Mouse (Mus musculus) liver, postnatal 0 days (tissue): ENCODE measurements around the gene Krt24. TPM values are rescaled to one million over a fixed set of nuclear protein-coding genes. Genes with fewer than 3 reads are reported as not detected.

Experiments used
- ATAC-seq: fragments of 200-750 bp; cut with Nextera tagmentation; 2 replicates; pipeline ENCODE4 v1.8.0; 2017; ENCODE audit warnings: mild to moderate bottlenecking, moderate library complexity
- DNase-seq: peaks from one replicate; pipeline ENCODE4 v3.0.0-alpha.2; 2016
- H3K27ac ChIP-seq: fragments of 300-500 bp; sonication (generic); 2 replicates; pipeline ENCODE4 v1.5.1; 2014; ENCODE audit warnings: antibody characterized with exemption, moderate library complexity, mild to moderate bottlenecking, low read depth
- H3K27me3 ChIP-seq: fragments of 300-500 bp; sonication (generic); 2 replicates; pipeline ENCODE4 v1.6.1; 2014; ENCODE audit warnings: low read length, control low read depth, mixed read lengths; ENCODE audit not compliant: insufficient read depth
- H3K36me3 ChIP-seq: fragments of 300-500 bp; sonication (generic); replicated peaks from 2 replicates; pipeline ENCODE4 v1.6.1; 2014; ENCODE audit warnings: mild to moderate bottlenecking, control low read depth, low read length, moderate library complexity, mixed read lengths; ENCODE audit not compliant: insufficient read depth
- H3K4me1 ChIP-seq: fragments of 300-500 bp; sonication (generic); 2 replicates; pipeline ENCODE4 v1.6.1; 2014; ENCODE audit warnings: antibody characterized with exemption, mild to moderate bottlenecking, control low read depth; ENCODE audit not compliant: insufficient read depth
- H3K4me2 ChIP-seq: fragments of 300-500 bp; sonication (generic); 2 replicates; pipeline ENCODE4 v1.6.1; 2014; ENCODE audit warnings: low read depth, mild to moderate bottlenecking, low read length, moderate library complexity, mixed read lengths
- H3K4me3 ChIP-seq: fragments of 300-500 bp; sonication (generic); 2 replicates; pipeline ENCODE4 v1.5.1; 2014; ENCODE audit warnings: low read depth, low read length
- H3K9ac ChIP-seq: fragments of 300-500 bp; sonication (generic); replicated peaks from 2 replicates; pipeline ENCODE4 v1.6.1; 2014; ENCODE audit warnings: mild to moderate bottlenecking, moderate library complexity
- H3K9me3 ChIP-seq: fragments of 300-500 bp; sonication (generic); 2 replicates; pipeline ENCODE4 v1.6.1; 2016; ENCODE audit warnings: mild to moderate bottlenecking, control low read depth, low read length, mixed read lengths
- CTCF ChIP-seq: sonication (generic); IDR thresholded peaks from 2 replicates; pipeline ENCODE4 v1.5.1; 2016; ENCODE audit warnings: antibody characterized with exemption, low read depth
- EP300 ChIP-seq: IDR thresholded peaks from 2 replicates; pipeline ENCODE4 v1.6.1; 2016; ENCODE audit warnings: antibody characterized with exemption, low read depth, mild to moderate bottlenecking
- WGBS: fragments of 180-500 bp; shearing (Covaris S2); extraction: QIAGEN DNeasy Blood & Tissue Kit; methylation state at CpG from one replicate; pipeline ENCODE4 v1.1.7; 2014; ENCODE audit not compliant: insufficient replicate concordance; 5-methylcytosine and 5-hydroxymethylcytosine counted together
- polyA plus RNA-seq: library from polyadenylated mRNA; unstranded; fragments of >200 nt; fragmentation: Nextera tagmentation; extraction: Ambion mirVana; gene quantifications from 2 replicates; pipeline ENCODE4 v1.2.1, GENCODE M21; 2015

Gene Krt24
- polyA plus RNA-seq, 1 experiment from 2014 or later, result not detected

DNA sequence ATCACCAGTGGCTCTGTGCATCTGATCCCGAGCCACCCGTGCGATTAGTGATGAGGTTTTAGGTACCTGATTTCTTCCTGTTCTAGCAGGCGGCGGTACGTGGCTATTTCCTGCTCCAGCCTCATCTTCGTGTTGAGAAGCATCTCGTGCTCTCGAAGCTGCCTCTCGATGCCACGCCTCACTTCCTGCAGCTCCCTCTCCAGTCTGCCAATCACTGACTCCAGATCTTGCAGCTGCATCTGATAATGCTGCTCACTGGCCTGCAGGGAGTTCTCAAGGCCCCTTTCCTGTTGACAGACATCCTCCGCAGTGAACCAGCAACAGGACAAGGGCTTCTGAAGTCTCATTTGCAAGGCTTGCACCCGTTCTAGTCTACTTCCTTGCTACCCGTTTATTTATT, 46.6 kb downstream of the Krt24 start:
- Histone ChIP-seq H3K27me3 (no peaks in the 10 kb centered on the region), H3K9me3 (no peaks in the 10 kb centered on the region), H3K9ac (no peak overlapping the region), H3K4me3 (no peak overlapping the region), H3K4me2 (no peak overlapping the region), H3K4me1 (0 out of 2 replicates have a peak, but pooled peaks cover 2% of the 10 kb centered on the region), H3K36me3 (no peaks in the 10 kb centered on the region), H3K27ac (no peak overlapping the region)
- ATAC-seq, result peak; percentile 48; the same call in 1 of the 2 replicates
- 26% methylated on average over 14 of the region's 14 CpGs for WGBS
- peak; percentile 36 for DNase-seq
- no peak for TF ChIP-seq CTCF
- TF ChIP-seq EP300, result no peak

DNA sequence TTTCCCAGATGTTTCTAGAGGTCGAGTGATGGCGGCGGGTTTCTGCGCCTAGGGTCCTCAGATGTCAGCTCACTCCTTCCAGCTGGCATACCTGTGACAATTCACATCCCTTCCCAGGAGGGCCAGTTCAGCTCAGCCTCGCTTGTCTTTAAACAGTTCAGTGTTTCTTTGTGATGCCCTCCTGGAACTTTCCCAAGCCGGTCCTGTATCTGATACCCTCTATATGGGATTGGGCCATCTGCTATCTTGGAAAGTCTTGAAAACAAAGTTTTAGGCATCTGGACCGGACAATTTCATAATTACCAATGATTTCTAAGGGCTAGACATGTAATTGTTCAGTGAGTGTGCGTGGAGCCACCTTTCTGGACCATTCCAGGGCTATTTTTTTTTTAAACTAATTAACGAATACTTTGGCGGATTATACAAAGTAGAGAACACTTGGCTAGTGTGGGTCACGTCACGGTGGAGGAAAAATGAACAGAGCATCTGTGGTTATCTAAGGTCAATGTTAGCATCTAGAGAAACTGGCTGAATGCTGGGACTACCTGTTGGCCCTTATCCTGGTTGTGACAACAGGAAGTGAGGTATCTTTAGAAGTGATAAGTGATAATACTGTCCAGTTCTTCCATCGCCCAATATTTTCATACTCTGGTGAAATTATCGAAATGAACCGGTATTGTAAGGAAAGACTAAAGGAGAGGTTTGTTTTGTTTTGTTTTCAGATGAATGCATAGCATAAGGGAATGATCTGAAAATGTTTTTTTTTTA, 53.8 kb downstream of the Krt24 start:
- no peaks in the 10 kb centered on the region for H3K27me3 ChIP-seq

DNA sequence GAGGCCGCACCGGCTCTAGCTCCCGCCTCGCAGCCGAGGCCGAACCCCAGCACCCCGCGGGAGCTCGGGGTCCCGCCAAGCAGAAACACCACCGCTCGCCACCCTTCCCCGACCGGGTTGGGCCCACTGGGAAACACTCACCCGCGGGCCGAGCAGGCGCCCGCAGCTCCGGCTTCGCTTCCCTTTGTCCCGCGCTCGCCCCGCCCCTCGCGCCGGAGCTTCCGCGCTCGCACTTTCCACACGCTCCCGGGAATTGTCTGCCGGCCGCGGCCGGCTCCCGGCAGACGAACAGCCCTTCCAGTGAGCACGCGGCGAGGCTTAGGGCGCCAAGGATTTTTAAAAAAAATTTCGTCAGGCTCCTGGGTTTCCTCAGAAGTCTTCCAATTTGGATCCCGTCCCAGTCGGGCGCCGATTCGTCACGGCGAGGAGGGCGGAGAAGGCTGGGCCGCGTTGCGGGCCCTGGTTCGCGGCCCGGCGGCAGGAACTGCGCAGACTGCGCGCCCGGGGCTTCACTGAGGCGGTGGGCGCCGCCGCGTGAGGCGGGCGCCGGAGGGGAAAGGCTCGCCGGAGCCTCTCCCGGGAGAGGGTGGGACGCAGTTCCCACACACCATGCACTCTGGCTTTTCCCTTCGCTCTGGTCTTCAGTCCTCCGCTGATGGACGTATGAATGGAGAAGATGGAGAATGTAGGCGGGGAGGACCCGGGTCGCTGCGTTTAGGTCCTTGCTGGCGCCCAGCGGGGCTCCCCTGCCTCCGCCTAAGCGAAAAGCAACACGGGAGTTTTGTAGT, 54.6 kb downstream of the Krt24 start, which contains the start of gene Smarce1:
Gene Smarce1 (minus strand): TSS at position 757 of the 788 bp plus-strand sequence.
- ATAC-seq (peak; percentile 89), DNase-seq (peak; percentile 83)
- Histone ChIP-seq H3K4me1 (peaks cover 10% of the 10 kb centered on the region), H3K9ac (peak within 1 kb of the TSS; percentile 98), H3K4me2 (peak within 1 kb of the TSS; percentile 98), H3K9me3 (no peaks in the 10 kb centered on the region), H3K27me3 (no peaks in the 10 kb centered on the region), H3K36me3 (peaks cover 13% of the 10 kb centered on the region), H3K27ac (peak within 1 kb of the TSS; percentile 96), H3K4me3 (peak within 1 kb of the TSS; percentile 93)
- peak; percentile 18; the same call in 1 of the 2 replicates for TF ChIP-seq EP300
- TF ChIP-seq CTCF, result no peak
- under 1% methylated on average over 82 of the region's 87 CpGs for WGBS

More for the DNA sequence above, 53.8 kb downstream of the Krt24 start:
- Histone ChIP-seq H3K4me2 (peak overlapping the region; percentile 98), H3K4me1 (peaks cover 10% of the 10 kb centered on the region), H3K9me3 (no peaks in the 10 kb centered on the region), H3K27ac (peak overlapping the region; percentile 96), H3K4me3 (peak overlapping the region; percentile 93), H3K36me3 (peaks cover 13% of the 10 kb centered on the region), H3K9ac (peak overlapping the region; percentile 98)
- 29% methylated on average over 15 of the region's 15 CpGs for WGBS
- DNase-seq, result no peak
- no peak; the same call in 1 of the 2 replicates for ATAC-seq
- no peak for TF ChIP-seq CTCF
- TF ChIP-seq EP300, result no peak

Other genes starting within 250 kb of the Krt24 start
- 665 and 672 TPM in 2 replicates for gene Igfbp4, start 244.0 kb downstream of the Krt24 start, polyA plus RNA-seq
- gene Tns4, start 196.0 kb downstream of the Krt24 start, polyA plus RNA-seq, result 0.25 and 0.31 TPM in 2 replicates
- gene Ccr7, start 130.2 kb downstream of the Krt24 start, polyA plus RNA-seq, result 1.5 and 1.6 TPM in 2 replicates
- gene Smarce1, start 54.2 kb downstream of the Krt24 start, polyA plus RNA-seq, result 57.4 and 61.0 TPM in 2 replicates
- gene Krt222, start 41.2 kb downstream of the Krt24 start, polyA plus RNA-seq, result 0.39 and 0.55 TPM in 2 replicates
- 0.11 and 0.14 TPM in 2 replicates for gene Krt25, start 37.7 kb upstream of the Krt24 start, polyA plus RNA-seq
- not detected in 2 replicates for gene Krt26, start 52.7 kb upstream of the Krt24 start, polyA plus RNA-seq
- not detected in 2 replicates for gene Krt27, start 65.8 kb upstream of the Krt24 start, polyA plus RNA-seq
- not detected in 2 replicates for gene Krt28, start 89.6 kb upstream of the Krt24 start, polyA plus RNA-seq
- 6.3 and 7.0 TPM in 2 replicates for gene Krt10, start 104.1 kb upstream of the Krt24 start, polyA plus RNA-seq
- gene Krt12, start 137.0 kb upstream of the Krt24 start, polyA plus RNA-seq, result not detected in 2 replicates
- 13.3 and 14.5 TPM in 2 replicates for gene Krt20, start 152.9 kb upstream of the Krt24 start, polyA plus RNA-seq
- gene Krt23, start 207.9 kb upstream of the Krt24 start, polyA plus RNA-seq, result 15.7 and 16.5 TPM in 2 replicates
- not detected in 2 replicates for gene Krt39, start 236.1 kb upstream of the Krt24 start, polyA plus RNA-seq